Mouse (Mus musculus) thymus, adult 2 months (tissue): ENCODE data around the gene Ackr3.

Experiments
- CTCF ChIP-seq: fragments of 200-500 bp; IDR thresholded peaks from 2 replicates; pipeline ENCODE4 v1.5.1; 2012; ENCODE audit warnings: mild to moderate bottlenecking, control low read depth, low read length, moderate library complexity, borderline replicate concordance; ENCODE audit not compliant: control insufficient read depth, poor library complexity, insufficient read depth; ENCODE audit errors: extremely low read depth
- POLR2A ChIP-seq: fragments of 200-500 bp; IDR thresholded peaks from 2 replicates; pipeline ENCODE4 v1.6.1; 2012; ENCODE audit warnings: mild to moderate bottlenecking, low read length, control low read depth, moderate library complexity; ENCODE audit not compliant: control insufficient read depth, poor library complexity, insufficient read depth; ENCODE audit errors: extremely low read depth

- TF ChIP-seq CTCF (no peak), POLR2A (no peak)
Measured at GRCm38 (mm10) chr1:90220280-90220679, 16.5 kb downstream of the Ackr3 start.
